Mouse (Mus musculus): ENCODE measurements around the gene Qrich2. TPM values are rescaled to one million over a fixed set of nuclear protein-coding genes. Genes with fewer than 3 reads are reported as not detected.

Qrich2 gene
- polyA plus RNA-seq, 1 experiment = not detected

DNA sequence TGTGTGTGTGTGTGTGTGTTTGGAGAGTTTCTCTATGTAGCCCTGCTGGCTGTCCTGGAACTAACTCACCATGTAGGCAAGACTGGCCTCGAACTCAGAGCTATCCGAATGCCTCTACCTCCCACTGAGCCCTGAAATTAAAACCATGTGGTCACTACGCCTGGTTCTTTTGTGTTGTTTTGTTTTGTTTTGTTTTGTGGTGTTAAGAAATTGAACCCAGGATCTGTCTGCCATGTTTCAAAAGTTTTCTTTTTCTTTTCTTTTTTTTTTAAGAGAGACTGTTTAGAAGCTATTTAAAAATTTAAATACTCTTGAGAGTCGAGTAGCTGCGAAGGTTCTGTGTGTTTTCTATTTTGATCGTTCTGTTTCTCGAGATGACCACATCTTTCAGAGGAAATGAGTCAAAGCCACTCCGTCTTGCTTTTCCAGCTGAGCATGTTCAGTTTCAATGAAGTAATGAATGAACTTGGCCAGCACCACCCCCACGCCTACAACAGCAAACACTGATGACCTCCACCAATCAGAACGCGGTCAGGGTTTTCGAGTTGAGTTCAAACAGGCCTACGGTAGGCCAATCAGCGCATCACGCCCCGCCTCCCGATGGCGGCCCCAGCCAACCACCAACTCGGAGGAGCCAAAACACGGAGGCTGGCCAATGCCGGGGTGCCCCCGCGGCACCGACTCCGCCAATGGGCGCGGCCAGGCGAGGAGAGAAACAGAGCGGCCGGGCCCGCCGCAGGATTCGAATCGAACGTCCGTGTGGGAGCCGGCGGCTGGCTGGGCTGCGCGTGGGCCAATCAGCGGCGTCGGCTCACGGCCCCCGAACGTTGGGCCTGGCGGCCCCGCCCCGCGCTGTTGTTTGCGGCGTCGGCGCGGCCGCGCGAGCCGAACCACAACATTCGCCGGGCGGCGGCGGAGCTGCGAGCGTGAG is 32.4 kb downstream of the Qrich2 start, which contains the start of gene Ubald2:
Gene Ubald2, plus strand, starts transcription at position 739 of the 931 bp plus-strand sequence.
- TF ChIP-seq CTCF (IDR thresholded peaks at IDR 0.05; ENCODE audit: borderline replicate concordance, insufficient read depth, low read length) = no peak
- TF ChIP-seq POLR2A (IDR thresholded peaks at IDR 0.05; ENCODE audit: low read depth, low read length) = no peak
- Histone ChIP-seq H3K4me1 (ENCODE audit: control insufficient read depth, insufficient read depth, low read length) (peaks cover 12% of the 10 kb centered on the region; the same call in 1 of the 2 replicates), H3K27ac (ENCODE audit: insufficient read depth, low read length) (peak within 1 kb of the TSS; percentile 69), H3K4me3 (ENCODE audit: insufficient read depth, low read length) (peak within 1 kb of the TSS; percentile 80)

DNA sequence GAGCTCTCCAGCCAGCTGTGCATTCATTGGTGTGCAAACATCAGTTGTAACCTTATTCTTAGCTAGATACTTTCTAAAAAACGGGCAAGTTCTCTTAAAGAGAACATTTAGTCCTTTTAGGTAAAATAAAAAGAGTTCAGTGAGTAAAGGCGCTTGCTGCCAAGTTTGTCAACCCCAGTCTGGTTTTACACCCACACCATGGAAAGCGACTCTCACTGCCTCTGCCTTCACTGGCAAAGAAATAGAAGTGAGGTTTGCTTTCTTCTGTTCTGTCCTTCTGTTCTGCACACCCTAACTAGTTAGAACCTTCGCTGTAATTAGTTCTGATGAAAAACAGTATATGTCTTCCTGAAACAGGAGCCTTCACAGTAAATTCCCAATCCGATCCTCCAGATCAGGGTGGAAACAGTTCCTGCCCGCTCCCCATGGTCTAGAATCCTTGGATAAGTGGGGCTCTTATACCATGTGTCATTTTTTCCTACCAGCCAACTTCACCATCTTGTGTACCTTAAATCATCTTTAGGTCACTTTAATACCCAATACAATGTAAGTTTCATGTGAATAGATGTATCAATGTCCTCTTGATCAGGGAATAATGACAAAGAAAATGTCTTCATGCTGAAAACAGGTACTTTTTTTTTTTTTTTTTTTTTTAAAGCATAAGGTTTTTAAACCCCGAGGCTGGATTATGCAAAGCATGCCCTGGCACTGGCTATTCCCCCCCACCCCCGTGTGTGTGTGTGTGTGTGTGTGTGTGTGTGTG is 33.3 kb downstream of the Qrich2 start:
- Histone ChIP-seq H3K27ac (ENCODE audit: insufficient read depth, low read length) (peak overlapping the region; percentile 69), H3K4me1 (ENCODE audit: control insufficient read depth, insufficient read depth, low read length) (peaks cover 12% of the 10 kb centered on the region; the same call in 1 of the 2 replicates), H3K4me3 (ENCODE audit: insufficient read depth, low read length) (0 out of 2 replicates have a peak overlapping the region, but pooled peaks have one; percentile 15)
- TF ChIP-seq POLR2A (IDR thresholded peaks at IDR 0.05; ENCODE audit: low read depth, low read length) = no peak
- no peak for TF ChIP-seq CTCF (IDR thresholded peaks at IDR 0.05; ENCODE audit: borderline replicate concordance, insufficient read depth, low read length)

DNA sequence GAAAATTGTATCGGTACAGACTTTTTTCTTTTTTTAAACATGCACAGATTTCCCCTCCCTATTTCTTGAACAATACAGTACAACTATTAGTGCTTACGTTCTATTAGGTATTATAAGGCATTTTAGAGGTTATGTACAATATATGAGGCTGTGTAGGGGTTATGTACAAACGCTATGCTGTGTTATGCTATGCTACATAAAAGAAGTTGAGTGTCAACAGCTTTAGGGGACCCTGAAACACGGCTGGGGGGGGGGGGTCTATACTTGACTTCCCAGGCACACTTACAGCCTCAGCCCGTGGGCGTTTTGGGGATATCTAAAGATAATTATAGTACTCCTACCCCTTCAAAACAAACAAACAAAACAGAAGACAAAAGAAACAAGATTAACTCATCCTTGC is 33.9 kb downstream of the Qrich2 start:
- H3K27ac ChIP-seq (ENCODE audit: insufficient read depth, low read length) = no peak overlapping the region
- no peak for TF ChIP-seq POLR2A (IDR thresholded peaks at IDR 0.05; ENCODE audit: low read depth, low read length)
- no peak for TF ChIP-seq CTCF (IDR thresholded peaks at IDR 0.05; ENCODE audit: borderline replicate concordance, insufficient read depth, low read length)
- peaks cover 11% of the 10 kb centered on the region; the same call in 1 of the 2 replicates for H3K4me1 ChIP-seq (ENCODE audit: control insufficient read depth, insufficient read depth, low read length)
- H3K4me3 ChIP-seq (ENCODE audit: insufficient read depth, low read length) = no peak overlapping the region

DNA sequence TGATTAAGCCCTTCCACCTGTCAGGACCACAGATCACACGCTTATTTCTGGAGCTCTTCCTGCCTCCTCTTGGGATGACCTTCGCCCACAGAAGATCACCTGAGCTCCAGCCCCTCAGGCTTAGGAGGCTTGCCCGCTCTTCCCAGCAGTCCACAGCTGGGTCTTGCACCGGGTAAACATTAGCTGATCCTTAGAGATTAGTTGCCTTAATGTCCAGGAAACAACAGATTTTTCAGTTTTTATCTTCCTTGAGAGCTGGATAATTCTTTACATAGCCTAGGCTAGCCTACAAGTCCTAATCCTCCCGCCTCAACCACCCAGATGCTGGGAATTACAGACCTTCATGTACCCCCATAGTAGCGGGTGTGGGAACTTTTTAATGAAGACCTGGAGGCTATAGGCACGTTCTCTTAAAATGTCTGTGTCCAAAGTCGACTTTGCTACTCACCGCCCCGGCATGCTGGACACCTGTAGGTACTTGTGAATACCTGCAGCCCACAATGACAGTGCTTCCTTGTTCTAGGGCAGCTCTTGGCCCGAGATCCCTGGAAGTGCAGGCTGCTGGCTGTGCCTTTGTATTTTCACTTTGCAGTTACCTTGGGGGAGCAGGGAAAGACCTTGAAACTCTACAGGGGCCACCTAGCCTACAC is 34.5 kb downstream of the Qrich2 start:
- no peak overlapping the region for H3K4me3 ChIP-seq (ENCODE audit: insufficient read depth, low read length)
- H3K4me1 ChIP-seq (ENCODE audit: control insufficient read depth, insufficient read depth, low read length) = 0 out of 2 replicates have a peak, but pooled peaks cover 6% of the 10 kb centered on the region
- TF ChIP-seq CTCF (IDR thresholded peaks at IDR 0.05; ENCODE audit: borderline replicate concordance, insufficient read depth, low read length) (no peak), POLR2A (IDR thresholded peaks at IDR 0.05; ENCODE audit: low read depth, low read length) (no peak)
- no peak overlapping the region for H3K27ac ChIP-seq (ENCODE audit: insufficient read depth, low read length)

DNA sequence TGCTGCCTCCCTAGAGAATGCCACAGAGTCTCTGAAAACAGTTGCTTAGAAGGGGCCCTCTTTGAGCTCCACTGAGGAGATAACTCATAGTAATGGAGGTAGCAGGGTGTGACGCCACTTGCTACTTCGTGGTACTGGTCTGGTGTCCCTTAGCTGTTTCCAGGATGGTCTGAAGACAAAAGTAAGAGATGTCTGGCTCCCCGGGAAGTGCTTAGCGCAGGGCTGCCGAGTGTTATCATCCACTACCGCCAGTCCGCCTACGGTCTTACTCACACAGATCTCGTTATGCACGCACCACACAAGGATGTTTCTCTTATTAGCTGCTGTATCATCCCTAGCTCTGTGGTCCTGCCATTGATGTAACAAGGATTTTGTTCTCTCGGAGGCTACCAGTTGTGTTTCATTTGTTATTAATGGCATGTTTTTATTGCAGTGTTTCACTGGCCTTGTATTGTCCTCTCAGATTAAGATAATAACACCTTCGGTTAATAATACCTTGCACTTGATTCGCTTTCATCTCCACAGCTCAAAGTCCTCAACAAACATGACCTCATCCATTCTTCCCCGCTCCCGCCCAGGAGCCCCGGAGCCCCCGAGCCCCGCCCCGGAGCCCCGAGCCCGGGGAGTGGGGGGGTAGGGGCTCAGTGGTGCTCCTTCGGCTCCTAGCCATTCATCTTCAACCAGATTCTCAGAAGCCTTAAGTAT is 35.2 kb downstream of the Qrich2 start:
- Histone ChIP-seq H3K4me3 (ENCODE audit: insufficient read depth, low read length) (no peak overlapping the region), H3K4me1 (ENCODE audit: control insufficient read depth, insufficient read depth, low read length) (0 out of 2 replicates have a peak, but pooled peaks cover 3% of the 10 kb centered on the region), H3K27ac (ENCODE audit: insufficient read depth, low read length) (no peak overlapping the region)
- TF ChIP-seq CTCF (IDR thresholded peaks at IDR 0.05; ENCODE audit: borderline replicate concordance, insufficient read depth, low read length) (no peak), POLR2A (IDR thresholded peaks at IDR 0.05; ENCODE audit: low read depth, low read length) (no peak)

DNA sequence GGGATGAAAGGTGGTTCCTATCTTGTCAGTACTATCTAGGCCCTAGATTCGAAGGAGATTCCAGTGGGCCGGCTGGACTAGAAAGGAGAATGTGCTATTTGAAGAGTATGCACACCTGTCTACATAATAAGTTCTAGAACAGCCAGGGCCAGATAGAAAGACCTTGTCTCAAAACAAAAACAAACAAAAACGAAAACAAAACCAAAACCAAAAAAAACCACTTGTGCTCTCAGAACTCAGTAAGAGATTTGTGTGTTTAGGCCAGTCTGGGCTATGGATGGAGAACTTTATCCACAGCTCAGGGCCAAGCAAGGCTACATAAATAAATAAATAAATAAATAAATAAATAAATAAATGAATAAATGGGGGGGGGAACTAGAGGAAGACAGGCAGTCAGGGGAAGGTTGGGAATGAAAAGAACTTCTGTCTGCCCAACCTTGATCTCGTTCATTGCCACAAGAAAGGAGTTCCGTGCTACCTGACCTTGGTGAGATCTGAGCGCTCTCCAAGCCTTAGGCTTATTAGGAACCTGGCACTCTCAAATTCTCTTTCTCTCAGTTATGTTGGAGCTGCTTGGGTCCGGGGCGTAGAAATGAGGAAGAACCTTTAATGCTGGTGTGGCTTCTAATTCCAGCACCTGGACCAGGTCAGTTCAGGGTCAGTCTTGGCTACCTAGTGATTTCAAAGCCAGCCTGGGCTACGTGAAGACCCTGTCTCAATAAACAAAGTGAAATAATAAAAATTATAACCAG is 36.0 kb downstream of the Qrich2 start:
- H3K4me1 ChIP-seq (ENCODE audit: control insufficient read depth, insufficient read depth, low read length) = 0 out of 2 replicates have a peak, but pooled peaks cover 2% of the 10 kb centered on the region
- no peak overlapping the region for H3K27ac ChIP-seq (ENCODE audit: insufficient read depth, low read length)
- TF ChIP-seq CTCF (IDR thresholded peaks at IDR 0.05; ENCODE audit: borderline replicate concordance, insufficient read depth, low read length) = no peak
- no peak for TF ChIP-seq POLR2A (IDR thresholded peaks at IDR 0.05; ENCODE audit: low read depth, low read length)
- no peak overlapping the region for H3K4me3 ChIP-seq (ENCODE audit: insufficient read depth, low read length)

DNA sequence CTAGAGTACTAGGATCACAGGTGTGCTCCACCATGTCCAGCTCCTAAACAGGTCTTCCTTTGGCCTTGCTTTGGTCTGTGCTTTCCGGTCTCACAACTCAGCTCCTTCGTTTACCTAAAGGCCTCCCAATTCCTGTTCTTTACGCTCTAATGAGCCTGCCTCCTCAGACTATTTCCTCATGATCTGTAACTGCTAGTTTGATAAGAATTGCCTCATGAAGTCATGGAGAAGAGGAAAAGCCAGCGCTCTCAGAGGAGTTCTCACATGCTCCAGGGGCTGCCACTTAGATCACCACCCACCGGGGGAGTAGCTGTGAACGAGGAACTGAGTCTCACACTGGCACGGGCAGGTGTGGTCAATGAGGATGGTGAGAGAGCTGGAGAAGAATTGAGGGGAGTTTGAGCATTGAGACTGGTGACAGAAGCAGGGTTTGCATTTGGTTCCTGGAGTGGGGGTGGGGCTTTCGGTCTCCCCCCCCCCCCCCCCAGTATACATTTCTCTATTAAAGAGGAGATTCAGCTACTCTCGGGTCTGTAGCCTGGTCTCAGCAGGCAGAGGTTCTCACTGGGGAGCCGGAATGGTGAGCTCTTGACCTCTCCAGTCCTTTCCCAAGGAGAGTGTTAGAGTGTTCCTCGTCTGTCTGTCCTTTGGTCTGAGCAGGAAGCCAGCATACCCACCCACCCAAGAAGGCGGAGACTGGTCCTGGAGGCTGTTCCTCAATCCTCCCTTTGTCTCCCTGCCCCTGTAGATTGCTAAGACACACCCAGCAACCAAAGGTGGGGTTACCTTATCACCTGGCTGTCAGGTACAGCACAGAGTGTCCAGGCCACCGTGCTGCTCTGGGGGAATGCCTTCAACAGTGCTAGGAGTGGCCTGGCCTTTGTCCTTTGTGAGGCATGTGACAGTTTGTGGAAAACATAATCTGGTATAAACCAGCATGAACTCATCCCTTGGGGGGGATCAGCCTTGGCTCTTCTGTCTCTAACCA is 36.9 kb downstream of the Qrich2 start:
- no peak overlapping the region for H3K27ac ChIP-seq (ENCODE audit: insufficient read depth, low read length)

More for the DNA sequence above, 36.9 kb downstream of the Qrich2 start:
- Histone ChIP-seq H3K4me3 (ENCODE audit: insufficient read depth, low read length) (no peak overlapping the region), H3K4me1 (ENCODE audit: control insufficient read depth, insufficient read depth, low read length) (0 out of 2 replicates have a peak, but pooled peaks cover 2% of the 10 kb centered on the region)
- no peak for TF ChIP-seq CTCF (IDR thresholded peaks at IDR 0.05; ENCODE audit: borderline replicate concordance, insufficient read depth, low read length)
- TF ChIP-seq POLR2A (IDR thresholded peaks at IDR 0.05; ENCODE audit: low read depth, low read length) = no peak
